Mouse (Mus musculus): Measurements from ENCODE around the gene Stk32b.

DNA sequence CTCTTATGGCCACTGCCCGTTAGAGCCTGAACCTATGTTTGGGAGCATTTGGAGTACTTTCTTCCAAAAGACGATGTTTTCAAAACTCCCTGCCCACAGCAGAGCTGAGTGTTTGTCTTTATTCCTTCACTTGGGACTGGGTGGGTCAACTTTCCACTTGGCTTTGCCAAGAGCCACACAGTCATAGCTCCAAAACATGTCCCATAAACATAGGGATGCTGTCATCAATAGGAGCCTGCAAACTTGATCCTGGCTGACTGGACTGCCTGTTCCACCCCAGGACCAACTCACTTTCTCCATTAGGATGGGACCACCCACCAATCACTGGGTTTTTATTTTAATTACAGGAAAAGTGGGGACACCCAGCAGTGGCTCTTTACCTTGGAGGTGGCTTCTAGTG is 13.8 kb upstream of the Stk32b start:
- TF ChIP-seq POLR2A (IDR thresholded peaks at IDR 0.05; ENCODE audit: insufficient read length, low read depth) (no peak), CEBPB (IDR thresholded peaks at IDR 0.05; ENCODE audit: insufficient read depth, poor library complexity, severe bottlenecking) (no peak)

Data from myocyte (in vitro differentiated cells).